Mouse (Mus musculus): ENCODE measurements around the gene Eif3b.
"Not testable (repeated sequence)": the region's sequence is repeated elsewhere in the genome, so short reads cannot be mapped to it uniquely, and the experiment has no call there.

The Eif3b gene

DNA sequence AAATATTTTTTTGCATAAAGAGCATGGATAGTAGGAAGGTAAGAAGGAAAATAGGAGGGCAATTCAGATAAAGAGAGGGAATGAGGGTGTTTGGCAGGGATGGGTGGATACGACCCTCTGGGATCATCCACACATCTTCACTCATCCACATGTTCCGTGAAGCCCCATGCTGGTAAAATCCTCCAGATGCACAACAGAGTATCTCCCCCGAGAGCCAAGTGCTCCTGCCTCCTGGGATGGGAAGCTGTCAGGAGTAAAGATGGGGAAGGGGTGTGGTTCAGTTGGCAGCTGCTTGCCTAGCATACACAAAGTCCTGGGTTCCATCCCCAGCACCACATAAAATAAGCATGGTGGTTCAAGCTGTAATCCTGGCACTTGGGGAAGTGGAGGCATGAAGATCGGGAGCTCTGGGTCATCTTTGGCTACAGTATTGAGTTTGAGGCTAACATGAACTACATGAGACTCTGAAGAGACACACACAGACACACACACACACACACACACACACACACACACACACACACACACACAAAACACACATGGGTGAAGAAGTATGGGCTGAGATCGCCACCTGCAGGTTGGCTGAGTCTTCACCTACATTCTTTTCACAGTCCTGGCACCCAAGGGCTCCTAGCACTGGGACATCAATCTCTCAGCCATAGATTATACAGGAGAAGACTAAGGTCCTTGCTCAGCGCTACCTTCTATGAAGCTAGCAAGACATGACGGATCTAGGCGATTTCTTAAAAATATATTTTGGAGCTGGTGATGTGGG, 22.8 kb upstream of the Eif3b start:
- DNase-seq, result no peak

- DNase-seq, result no peak
Measured at GRCm38 (mm10) chr5:140402640-140403270, 16.4 kb upstream of the Eif3b start.

- DNase-seq, result no peak
Measured at GRCm38 (mm10) chr5:140405126-140405525, 14.0 kb upstream of the Eif3b start.

DNA sequence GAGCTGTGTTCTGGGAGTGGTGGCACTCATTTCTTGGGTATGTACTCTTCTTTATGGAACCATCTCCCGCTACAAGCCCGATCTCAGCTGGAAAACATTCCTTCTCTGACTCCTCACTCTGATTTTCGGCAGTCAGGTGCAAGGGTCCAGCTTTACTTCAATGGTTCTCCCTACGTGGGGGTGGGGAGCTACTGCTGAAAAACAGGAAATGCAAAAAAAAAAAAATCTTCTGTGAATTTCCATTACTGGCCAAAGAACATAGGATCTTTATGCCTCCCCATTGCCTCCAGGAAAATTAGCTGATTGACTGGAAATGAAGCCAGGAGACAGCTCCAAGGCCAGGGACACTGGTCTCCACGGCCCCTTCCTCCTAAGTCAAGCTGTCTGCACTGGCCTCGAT, 12.5 kb upstream of the Eif3b start:
- DNase-seq, result no peak

- DNase-seq, result no peak
Measured at GRCm38 (mm10) chr5:140408801-140409200, 10.3 kb upstream of the Eif3b start.

DNA sequence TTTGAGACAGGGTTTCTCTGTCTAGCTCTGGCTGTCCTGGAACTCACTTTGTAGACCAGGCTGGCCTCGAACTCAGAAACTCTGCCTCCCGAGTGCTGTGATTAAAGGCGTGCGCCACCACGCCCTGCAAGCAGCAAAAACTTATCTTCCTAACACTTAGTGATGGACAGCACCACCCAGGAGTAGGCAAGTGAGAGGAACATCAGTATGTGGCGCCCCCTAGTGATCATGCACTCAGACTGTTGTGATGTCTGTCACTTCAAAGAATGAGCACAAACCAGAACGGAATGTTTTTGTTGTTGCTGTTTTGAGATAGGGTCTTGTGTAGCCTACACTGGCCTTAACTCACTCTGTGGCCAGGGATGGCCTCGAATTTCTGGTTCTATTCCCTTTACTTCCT, 7.8 kb upstream of the Eif3b start:
- DNase-seq, result peak; percentile 30

DNA sequence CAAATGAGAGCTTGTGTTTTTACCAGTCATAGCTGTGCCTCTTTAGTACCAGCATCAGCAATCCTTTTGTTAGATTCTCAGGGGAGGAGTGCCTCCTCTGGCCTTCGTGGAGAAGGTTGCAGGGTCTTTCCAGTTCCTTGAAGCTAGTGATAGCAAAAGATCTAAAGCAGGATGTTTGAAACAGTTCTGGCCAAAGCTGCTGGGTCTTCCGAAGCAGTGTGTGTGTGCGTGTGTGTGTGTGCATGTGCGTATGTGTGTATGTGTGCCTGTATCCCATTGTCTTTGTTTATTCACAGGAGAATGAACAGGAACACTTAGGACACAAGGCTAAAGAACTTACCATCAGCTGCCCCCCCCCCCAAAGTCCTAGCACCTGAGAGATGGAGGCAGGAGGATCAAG, 4.5 kb upstream of the Eif3b start:
- no peak for DNase-seq

GRCm38 (mm10) chr5:140418106-140418488, 1.0 kb upstream of the Eif3b start:
- peak; percentile 22 for DNase-seq

DNA sequence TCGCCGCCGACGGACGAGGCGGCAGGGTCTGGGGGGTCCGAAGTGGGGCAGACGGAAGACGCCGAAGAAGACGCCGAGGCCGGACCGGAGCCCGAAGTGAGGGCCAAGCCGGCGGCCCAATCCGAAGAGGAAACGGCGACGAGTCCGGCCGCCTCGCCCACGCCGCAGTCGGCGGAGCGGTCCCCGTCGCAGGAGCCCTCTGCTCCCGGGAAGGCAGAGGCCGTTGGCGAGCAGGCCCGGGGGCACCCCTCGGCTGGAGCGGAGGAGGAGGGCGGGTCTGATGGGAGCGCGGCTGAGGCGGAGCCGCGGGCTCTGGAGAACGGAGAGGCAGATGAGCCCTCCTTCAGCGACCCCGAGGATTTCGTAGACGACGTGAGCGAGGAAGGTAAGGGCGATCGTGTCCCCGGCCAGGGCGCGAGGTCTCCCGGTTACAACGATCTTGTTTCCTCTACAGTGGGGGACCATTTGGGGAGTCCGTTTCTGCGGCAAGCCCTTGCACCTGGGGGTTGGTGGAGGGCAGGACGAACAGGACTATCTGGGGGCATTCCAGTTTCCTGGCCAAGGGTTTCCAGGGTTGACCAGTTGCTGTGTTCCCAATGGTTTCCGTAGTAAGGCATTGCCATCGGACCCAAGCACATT, 433 bp downstream of the Eif3b start:
- DNase-seq, result no peak

DNA sequence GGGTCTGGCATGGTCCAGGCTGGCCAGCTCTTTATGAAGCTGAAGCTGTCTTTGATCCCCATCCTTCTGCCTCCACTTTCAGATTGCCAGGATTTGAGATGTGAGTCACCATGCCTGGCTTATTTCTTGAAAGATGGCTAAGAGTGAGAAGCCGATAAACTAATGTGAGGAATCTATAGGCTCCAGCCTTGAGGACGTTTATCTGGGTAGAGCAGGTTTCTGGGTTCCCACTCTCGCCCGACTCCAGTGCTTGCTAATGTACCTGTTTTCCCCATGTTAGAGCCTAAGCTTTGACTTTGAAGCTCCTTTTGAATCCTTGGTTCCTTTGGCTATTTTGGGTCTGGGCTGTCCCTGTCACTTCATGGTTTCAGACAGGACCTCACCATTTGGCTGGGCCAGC, 1.5 kb downstream of the Eif3b start:
- DNase-seq, result no peak

DNA sequence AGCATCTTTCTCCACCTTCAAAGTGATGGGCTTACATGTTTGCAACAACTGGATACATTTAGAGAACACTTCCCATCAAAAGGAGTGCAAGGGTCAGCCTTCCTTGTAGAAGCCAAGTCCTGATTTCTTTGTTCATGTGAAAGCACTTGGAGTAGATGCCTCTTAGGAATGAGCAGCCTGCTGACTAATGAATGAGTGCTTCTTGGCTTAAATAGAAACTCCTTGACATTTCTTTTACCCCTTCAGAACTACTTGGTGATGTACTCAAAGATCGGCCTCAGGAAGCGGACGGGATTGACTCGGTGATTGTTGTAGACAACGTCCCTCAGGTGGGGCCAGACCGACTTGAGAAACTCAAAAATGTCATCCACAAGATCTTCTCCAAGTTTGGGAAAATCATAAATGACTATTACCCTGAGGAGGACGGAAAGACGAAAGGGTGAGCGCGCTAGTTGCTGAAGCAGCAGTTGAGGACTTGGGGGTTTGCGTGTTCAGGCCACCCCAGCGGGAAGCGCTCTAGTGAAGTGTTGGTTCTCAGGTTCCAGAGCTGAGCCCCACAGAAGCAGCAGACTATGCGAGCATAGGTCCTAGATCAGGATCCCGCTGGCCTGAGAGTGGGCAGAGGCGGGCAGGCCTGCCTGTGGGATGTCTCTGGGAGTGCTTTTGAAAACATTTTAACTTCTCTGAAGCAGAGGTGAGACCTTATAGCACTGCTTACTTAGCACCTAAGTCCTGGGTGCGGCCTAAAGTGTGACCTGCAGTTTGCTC, 6.1 kb downstream of the Eif3b start:
- no peak for DNase-seq

DNA sequence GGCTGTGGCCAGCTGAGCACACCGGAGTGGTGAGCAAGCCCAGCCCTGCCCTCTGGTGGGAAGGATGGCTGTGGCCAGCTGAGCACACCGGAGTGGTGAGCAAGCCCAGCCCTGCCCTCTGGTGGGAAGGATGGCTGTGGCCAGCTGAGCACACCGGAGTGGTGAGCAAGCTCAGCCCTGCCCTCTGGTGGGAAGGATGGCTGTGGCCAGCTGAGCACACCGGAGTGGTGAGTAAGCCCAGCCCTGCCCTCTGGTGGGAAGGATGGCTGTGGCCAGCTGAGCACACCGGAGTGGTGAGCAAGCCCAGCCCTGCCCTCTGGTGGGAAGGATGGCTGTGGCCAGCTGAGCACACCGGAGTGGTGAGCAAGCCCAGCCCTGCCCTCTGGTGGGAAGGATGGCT, 20.0 kb downstream of the Eif3b start:
- not testable (repeated sequence) for DNase-seq

- DNase-seq, result peak; percentile 37
Measured at GRCm38 (mm10) chr5:140441406-140441805, 22.3 kb downstream of the Eif3b start.

- no peak for DNase-seq
Measured at GRCm38 (mm10) chr5:140444012-140444411, 24.9 kb downstream of the Eif3b start.

DNA sequence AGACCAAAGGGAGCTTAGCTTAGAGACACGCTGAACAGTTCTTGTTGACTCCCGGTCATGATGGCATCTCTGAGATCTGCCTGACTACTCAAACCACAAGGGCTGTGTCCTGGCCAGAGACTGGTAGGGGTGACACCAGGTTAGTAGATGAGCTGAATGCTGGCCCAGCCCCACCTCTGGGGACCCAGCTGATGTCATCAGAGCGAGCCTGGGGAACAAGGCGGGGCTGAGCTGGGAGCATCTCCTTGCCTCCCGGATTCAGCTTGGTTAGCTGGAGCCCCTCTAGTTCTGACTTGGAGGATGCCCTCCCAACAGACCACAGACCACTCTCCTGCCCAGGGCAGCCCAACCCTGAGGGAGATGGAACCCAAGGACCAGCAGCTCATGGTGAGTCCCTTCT, 26.2 kb downstream of the Eif3b start, which contains the start of gene Gm4869:
Gene Gm4869 (plus strand): TSS at position 301 of the 400 bp plus-strand sequence.
- no peak for DNase-seq

DNA sequence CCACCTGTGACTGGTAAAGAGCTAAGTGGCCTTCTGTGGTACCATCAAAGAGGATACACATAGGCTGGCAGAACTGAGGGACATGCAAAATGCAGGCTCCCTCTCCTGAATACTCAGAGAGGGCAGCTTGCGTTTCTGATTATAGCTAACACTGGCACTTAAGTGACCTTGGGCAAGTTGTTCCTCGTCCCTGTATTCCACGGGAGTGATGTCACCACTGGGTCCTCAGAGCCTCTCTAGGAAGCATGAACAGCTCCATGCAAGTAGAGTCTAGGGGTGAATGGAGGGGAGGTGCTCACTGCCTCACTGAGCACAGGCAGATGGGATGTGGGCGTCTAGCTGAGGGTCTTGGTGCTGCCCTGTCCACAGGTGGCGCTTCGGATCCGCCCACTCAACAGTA, 26.9 kb downstream of the Eif3b start:
- DNase-seq, result no peak

DNA sequence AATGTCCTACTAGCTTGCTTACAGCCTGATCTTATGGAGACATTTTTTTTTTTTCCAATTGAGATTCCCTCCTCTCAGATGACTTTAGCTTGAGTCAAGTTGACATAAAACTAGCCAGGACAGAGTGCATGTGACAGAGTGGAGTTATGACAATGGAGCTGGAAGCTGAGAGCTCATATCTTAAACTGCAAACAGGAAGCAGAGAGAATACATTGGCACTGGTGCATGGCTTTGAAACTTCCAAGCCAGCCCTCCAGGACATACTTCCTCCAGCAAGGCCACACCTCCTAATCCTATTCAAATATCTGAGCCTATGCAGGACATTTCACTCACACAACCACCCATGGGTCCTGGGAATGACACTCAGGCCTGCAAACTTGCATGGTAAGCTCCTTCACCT, 35.4 kb downstream of the Eif3b start:
- no peak for DNase-seq

GRCm38 (mm10) chr5:140455466-140455865, 36.3 kb downstream of the Eif3b start:
- no peak for DNase-seq

DNA sequence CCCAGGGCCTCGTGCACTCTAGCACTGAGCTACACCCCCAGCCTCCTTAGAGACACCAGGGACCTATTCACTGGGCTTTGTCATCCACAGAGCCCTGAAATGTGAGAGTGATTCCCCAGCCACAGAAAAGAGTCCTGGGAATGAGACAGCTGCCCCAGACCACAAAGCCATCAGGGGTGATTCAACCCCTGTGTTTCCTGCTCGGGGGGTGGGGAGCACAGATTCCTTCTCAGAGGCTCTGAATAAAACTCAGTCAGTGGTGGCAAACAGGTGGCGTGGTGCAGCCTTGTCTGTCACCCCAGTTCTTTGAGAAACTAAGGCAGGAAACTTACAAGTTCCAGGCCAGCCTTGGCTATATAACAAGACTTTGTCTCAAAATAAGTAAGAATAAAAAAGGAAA, 42.3 kb downstream of the Eif3b start:
- no peak for DNase-seq

DNA sequence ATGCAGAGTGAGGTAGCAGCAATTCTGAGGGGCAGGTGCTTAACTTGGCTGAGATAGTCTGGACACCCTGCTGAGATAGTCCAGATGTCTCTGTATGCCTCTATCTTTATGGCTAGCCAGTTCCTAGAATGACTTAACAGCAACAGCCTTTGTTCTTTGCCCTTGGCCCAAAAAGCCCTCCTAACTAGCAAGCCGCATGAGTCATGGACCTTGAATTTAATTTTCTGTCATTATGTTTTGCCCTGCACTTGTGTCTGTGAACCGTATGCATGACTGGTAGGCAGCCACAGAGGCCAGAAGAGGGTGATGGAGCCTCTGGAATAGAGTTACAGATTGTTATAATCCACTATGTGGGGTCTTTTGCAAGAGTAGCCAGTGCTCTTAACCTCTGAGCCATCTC, 44.0 kb downstream of the Eif3b start:
- not testable (repeated sequence) for DNase-seq

DNA sequence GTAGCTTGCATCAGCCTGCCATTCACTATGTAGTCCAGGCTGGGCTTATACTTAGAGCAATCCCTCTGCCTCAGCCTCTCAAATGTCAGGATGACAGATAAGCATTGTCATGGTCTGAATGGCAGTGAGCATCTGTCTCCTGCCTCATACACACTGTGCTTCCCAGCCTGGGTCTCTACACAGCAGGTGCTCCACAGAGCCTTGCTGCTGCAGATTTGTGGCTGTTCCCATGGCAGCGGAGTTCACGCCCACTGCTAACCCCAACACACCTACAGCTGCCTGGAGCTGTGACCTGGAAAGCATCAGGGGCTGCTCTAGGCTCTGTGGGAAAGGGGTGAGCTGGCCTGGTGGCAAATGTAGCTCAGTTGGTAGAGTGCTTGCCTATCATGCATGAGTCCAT, 45.8 kb downstream of the Eif3b start:
- no peak for DNase-seq

DNA sequence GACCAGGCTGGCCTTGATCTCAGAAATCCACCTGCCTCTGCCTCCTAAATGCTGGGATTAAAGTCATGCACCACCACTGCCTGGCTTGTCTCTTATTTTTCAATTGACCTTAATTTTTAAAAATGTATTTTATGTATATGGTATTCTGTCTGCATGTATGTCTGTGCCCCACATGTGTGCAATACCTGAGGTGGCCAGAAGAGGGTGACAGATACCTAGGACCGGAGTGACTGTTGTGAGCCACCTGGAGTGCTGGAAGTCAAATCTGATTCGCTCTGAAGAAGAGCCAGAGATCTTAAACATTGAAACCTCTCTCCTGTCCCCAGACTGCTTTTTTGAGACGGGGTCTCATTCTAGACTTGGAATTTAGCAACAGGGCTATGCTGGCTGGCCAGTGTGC, 53.2 kb downstream of the Eif3b start:
- no peak for DNase-seq

DNA sequence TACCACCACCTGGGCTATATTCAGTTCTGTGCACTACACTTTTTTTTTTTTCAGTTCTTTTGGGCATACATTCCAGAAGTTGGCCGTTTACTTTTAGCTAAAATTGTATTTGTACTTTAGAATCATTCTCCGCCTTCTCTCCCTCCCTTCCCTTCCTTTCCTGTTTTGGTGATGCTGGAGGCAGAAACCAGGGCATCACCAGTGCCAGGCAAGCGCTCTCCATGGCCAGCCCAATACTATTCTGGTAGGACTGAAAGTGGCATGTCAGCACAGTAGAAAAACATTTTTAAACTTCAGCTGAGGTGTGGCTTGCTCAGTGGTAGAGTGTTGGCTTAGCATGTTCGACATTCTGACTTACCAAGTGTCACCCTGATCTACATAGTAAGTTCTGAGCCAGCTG, 62.3 kb downstream of the Eif3b start:
- DNase-seq, result no peak

All from cerebellum, adult 8-10 months (tissue).